Mouse (Mus musculus): ENCODE measurements at regions not wholly inside any gene's neighbourhood (a gene's known extent, or its start where the extent isn't known, plus 50 kb on each side); places are given as distances from the start of the nearest gene placed in this dataset.
"Not testable (repeated sequence)": the region's sequence is repeated elsewhere in the genome, so short reads cannot be mapped to it uniquely, and the experiment has no call there.

DNA sequence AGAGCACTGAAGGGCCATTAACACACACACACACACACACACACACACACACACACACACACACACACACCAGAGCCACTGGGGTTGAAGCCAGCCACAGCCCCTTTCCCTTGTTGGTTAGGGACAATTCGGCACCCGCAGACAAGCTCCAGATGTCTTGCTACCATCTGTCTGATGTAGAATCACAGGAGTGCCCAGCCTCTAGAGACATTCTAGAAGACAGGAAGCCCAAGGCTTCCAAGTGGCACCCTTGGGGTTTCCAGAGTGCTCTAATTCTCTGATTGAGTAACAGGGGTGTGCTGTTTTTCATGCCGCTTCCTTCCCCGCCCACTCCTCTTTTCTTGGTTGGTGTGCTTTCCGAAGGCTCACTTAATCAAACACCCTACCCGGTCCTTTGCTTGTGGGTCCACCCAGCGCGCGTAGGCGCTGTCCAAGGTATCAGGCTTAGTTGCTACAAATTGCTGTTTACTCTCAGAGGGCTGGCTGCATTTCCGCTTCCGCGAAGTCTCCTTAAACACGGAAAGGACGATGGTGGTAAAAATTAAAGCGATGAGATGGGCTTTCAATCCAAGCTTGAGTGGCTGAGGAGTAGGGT lies 59.5 kb upstream of the Zbtb18 start:
- DNase-seq, result peak; percentile 39 to 52

- no peak for DNase-seq
Measured at GRCm38 (mm10) chr1:177382147-177382546, 60.0 kb upstream of the Zbtb18 start.

- no peak for DNase-seq
Measured at GRCm38 (mm10) chr1:177378112-177378511, 64.0 kb upstream of the Zbtb18 start.

GRCm38 (mm10) chr1:177373226-177373825 lies 68.8 kb upstream of the Zbtb18 start:
- DNase-seq, result no peak

DNA sequence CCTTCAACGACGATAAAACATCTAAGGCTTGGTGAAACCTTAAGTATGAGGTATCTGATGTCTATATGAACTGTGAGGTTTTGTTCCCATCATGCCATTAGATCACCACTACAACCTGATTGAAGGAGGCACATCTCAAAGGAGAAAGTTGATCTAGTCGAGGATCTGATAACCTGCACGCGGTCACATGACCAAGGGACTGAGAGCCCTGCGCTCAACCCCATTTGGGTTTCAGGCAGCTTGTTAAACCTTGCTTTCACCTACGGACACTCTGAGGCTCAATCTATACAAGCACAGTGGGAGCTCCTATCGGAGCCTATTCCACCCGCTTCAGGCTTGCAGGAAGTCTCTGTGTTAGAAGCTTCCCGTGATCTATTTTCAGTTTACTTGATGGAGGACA lies 70.1 kb upstream of the Zbtb18 start:
- no peak for DNase-seq

GRCm38 (mm10) chr1:177367864-177368610 lies 74.1 kb upstream of the Zbtb18 start:
- DNase-seq, result no peak

- DNase-seq, result no peak
Measured at GRCm38 (mm10) chr1:177366914-177367313, 75.2 kb upstream of the Zbtb18 start.

- DNase-seq, result no peak
Measured at GRCm38 (mm10) chr1:177366475-177366874, 75.7 kb upstream of the Zbtb18 start.

- DNase-seq, result no peak
Measured at GRCm38 (mm10) chr1:177364355-177364754, 77.8 kb upstream of the Zbtb18 start.

DNA sequence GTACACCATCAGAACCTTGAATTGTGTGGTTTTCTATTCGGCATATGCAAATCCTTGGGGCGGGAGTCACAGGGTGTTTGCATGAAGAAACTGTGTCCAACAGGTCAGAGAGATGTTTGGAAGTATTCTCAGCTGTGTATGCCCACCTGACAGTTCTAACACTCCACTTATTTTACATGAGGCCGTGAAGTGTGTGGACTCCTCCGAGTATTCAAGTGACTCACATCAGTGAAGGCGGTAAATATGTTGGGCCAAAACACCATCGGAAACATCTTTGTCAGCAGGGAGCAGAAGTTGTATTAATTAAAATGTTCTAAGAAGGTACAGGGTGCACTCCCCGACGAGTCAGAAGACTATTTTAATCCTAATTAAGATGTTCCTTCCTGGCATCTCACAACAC lies 79.8 kb upstream of the Zbtb18 start:
- no peak for DNase-seq

DNA sequence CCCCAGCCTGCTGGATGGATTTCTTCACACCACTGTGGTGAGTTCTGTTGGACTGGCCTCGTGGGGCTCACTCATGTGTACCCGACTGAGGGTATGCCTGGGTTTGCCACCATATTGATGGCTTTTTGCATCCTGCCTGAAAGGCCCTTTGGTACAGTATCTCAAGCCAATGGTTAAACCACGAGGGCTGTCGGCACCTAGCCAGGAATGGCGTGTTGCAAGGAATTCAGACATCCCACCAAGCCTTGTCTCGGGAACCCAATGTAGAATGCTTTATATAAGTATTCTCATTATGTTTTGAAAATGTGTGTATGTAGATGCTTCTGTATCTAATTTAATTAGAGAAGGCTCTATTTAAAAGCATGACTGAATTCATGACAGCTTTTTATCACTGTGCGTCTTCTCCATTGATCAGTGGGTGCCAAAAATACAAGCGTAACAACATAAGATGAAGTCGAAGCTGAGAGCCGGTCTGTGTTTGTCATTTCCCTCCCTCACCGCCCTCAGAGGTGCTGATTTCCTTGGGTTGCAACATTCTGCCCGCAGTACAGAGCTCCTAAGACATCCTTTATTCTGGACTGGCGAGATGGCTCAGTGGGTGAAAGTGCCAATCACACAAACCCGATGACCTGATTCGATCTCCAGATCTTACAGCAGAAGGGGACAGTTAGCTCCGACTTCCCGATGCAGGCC lies 90.5 kb upstream of the Akt3 start:
- DNase-seq, result no peak

DNA sequence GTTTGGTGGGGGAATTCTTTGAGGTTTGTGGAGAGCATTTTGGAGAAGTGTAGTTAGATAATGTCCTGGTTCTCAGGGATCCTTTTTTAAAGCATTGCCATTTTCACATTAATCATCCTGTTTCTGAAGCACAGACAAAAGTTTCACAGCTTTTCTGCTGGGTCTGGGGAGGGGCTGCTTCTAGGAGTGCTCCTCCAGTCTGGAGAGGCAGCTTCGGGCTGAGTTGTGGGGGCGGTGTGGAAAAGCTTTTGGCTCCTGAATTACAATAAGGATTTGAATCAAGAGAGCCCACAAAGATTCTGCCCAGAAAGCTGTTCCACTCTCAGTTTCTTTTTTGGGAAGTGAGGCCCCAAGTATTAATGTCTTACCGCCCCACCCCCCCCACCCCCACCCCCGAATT lies 89.2 kb upstream of the Akt3 start:
- no peak for DNase-seq

DNA sequence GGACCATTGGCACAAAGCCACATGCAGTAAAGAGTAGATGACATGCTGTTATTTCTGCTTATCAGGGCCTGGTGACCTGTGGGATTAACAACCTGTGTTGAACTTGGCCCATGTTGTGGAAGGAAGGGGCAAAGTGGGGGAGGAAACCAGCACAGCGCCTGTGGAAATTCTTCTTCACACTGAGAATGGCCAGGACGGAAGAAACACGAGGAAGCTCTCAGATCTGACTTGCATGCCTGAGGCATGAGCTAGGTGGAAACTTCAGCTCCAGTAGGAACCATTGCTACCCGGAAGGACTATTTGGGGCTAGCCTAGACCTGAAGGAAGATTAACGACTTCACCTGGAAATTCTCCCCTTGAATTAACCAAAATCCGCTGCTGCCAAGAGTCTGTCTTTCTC lies 88.5 kb upstream of the Akt3 start:
- DNase-seq, result no peak

- DNase-seq, result no peak
Measured at GRCm38 (mm10) chr1:177345540-177345939, 87.5 kb upstream of the Akt3 start.

DNA sequence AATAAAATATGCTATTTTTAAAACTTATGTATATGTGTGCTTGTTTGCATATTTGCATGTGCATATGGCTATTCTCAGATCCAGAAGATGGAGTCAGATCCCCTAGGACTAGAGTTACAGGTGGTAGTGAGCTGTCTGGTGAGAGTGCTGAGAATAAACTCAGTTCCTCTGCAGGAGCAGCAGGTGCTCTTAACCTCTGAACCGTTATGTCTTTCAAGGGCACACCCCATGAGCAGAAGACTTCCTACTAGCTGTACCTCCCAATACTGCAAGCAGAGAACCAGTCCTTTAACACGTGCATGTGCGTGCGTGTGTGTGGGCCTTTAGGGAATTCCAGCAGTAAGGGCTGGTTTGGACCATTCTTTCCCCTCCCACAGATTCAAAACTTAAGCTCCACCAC lies 85.9 kb upstream of the Akt3 start:
- DNase-seq, result no peak

DNA sequence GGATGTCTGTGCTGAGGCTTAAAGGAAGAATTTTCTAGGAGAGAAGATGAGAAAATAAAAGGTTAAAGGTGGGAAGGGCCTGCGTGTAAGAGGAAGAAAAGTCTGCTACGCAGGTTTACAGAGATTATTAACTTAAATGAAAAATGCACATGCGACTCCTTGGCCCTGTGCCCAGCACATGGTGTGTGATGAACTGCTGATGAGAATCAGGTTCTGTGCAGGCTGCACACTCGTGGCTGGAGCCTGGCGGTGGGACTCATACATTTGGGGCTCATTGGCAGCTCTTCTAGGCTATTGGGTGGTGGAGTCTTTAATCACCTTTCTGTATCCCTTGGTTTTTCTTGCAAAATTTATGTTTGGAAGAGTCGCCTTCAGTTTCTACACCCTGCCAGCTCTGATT lies 85.1 kb upstream of the Akt3 start:
- DNase-seq, result no peak

DNA sequence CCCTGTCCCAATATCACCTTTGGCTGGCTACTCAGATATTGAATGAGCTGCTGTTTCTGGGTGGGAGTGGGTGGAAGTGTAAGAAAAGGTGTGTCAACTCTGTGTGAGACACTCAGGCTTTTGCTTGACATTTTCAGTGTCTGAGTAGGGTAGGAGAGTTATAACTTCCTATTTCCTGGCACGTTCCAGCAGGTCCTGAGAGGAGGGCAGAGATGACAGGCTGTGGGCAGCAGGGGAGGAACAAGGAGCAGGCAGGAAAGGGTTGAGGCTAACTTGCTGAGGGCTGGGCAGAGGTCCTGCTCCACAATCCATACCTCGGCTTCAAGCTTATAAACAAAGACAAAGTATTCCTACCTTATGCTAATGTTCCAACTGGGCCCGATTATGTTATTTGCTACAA lies 82.2 kb upstream of the Akt3 start:
- DNase-seq, result no peak

GRCm38 (mm10) chr1:177339207-177339787 lies 81.3 kb upstream of the Akt3 start:
- not testable (repeated sequence) for DNase-seq

- DNase-seq, result peak; percentile 71 to 75
Measured at GRCm38 (mm10) chr1:177338466-177339206, 80.6 kb upstream of the Akt3 start.

DNA sequence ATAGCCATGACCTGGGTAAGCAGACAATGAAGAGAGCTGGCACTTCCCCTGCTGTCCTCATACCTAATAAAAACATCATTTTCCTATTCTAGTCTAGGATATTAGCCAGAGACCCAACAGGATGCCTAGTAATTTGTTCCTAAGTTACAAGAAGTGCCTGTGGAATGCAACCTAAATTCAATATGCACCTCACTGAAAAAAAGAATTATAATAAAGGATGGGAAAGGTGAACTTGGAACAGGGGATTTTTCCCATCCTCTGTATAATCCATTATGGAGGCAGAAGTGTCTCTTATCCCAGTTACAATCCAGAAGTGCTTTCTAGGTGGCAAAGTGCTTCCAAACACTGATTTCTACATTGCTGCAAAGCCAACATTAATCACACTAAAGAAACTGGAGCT lies 79.8 kb upstream of the Akt3 start:
- DNase-seq, result no peak

DNA sequence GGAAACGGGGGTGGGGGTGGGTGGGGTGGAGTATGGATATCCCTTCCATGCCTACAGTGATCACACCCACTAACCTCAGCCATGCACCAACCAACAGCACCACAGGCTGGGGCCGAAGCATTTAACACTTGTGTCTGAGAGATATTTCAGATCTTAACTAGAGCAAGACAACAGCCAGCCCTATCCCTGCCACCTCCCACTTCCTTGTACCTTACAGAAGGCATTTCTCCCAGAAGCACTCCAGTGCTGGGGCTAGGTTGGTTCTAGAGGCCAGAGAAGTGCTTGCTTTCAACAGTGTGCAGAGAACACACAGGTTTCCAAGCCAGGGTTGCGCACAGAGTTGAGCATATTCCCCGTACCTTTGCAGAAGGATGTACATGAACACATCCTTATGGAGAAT lies 79.1 kb upstream of the Akt3 start:
- no peak for DNase-seq

- peak in 1 of 2 experiments; percentile 20 for DNase-seq
Measured at GRCm38 (mm10) chr1:177336436-177336835, 78.4 kb upstream of the Akt3 start.

All from adrenal gland, postnatal 36 days (tissue).